Mouse (Mus musculus) megakaryocyte progenitor cell, adult 5-6 weeks (primary cell): Measurements from ENCODE around the gene Zbtb9. TPM values are rescaled to one million over a fixed set of nuclear protein-coding genes. Genes with fewer than 3 reads are reported as not detected.

Experiments used
- ATAC-seq: replicated peaks from 2 replicates; pipeline ENCODE4 v1.8.0; 2016; ENCODE audit warnings: mild to moderate bottlenecking, moderate TSS enrichment, inconsistent platforms; ENCODE audit not compliant: poor library complexity
- total RNA-seq, 2 experiments: library from RNA; stranded (forward) in 1 of 2; stranded (reverse) in 1 of 2; fragments of 157-497, 149-512 nt in 1 of 2; fragments of 200-1000 nt in 1 of 2; gene quantifications; 2 replicates each; pipeline versions ENCODE4 v1.2.3 to v1.2.4; 2015 to 2017

The Zbtb9 gene
- total RNA-seq, 2 experiments from 2014 or later: 5.3 to 16.3 TPM

DNA sequence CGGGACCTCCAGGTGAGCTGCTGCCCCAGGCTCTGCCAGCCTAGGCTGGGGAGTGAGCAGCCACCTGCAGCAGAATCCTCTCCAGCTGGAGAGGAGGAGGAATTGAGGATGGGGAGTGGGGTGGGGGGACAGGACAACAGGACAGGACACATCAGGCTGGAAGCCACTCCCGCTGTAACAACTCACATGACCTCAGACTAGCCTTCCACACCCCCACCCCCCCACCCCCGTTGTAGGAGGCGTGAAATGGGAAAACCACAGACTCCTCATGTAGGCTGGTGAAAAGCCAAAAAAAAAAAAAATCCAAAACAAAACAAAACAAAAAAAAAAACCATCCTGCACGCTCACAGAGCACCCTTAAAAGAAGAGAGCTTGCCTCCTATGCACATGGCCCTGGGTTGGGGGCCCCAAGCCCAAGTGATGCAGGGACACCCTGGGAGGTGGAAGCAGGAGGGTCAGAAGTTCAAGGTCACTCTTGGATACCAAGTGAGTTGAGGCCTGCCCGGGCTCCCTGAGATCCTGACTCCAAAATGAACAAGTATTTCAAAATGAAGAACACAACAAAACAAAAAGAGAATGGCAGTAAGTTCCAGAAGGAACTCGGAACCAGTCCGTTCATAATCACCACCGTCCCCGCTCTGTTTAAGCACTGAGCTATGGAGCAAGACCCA lies 66.6 kb downstream of the Zbtb9 start:
- no peak for ATAC-seq

DNA sequence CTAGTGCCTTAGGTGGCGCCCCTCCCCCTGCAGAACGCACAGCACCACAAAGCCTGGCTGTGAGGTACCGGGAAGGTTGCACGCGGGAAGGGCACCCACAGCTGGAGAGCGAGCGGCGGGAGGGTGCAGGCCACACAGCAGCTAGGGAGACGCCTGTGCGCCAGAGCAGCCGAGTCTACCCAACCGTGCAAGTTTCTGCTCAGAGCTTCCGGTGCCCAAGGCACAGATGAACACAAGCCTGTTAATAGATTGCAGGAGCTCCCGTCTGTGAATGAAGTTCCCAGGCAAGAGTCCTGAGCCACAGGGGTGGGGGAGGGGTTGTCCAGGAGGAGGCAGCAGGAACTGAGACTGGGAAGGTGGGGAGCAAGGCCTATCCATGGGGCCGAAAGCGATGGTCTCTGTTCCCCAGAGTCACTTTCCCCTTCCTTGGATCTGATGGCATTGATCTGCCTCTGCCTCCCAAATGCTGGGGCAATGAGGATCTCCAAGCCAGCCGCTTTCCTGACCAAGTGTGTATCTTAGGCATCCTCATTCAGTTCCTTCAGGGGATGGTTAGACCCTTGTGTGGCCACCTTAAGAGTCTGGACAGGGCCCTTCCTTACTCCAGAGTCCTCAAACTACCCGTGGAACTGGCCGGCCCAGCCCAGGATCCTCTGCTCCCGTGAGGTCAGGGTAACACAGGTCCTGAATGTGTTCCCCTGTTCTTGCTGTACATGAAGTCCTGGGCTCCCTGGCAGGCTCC lies 67.5 kb downstream of the Zbtb9 start:
- ATAC-seq: no peak

DNA sequence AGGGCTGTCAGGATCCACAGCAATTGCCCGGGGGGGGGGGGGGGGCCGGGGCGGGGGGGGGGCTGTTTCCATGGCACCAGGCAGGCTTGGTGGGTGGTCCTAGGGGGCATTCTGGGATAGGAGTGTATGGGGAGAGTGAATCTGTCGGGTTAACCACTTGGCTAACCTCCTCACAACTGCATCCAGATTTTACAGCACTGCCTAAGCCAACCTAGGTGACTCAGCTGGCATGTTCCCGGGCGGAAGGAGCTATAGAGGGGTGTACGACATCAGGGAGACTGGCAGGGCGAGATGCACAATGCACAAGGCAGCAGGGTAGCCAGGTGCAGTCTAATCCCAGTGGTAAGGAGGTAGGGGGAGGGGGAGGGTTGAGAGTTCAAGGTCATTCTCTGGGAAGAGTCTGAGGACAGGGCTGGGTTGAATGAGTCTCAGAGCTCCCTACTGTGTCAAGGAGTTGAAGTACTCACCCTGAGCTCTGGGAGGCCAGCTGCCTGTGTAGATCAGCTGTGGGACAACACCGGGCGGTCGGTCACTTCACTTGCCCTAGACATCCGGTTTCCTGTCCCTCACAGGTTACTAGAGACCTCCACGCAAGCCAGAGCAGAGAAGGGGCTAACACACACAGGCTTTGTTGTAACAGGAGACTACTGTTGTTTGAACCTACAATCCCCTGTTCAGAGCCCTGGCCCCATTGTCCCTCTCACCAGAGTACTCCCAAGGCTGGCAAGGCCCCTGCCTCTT lies 68.2 kb downstream of the Zbtb9 start:
- no peak for ATAC-seq

DNA sequence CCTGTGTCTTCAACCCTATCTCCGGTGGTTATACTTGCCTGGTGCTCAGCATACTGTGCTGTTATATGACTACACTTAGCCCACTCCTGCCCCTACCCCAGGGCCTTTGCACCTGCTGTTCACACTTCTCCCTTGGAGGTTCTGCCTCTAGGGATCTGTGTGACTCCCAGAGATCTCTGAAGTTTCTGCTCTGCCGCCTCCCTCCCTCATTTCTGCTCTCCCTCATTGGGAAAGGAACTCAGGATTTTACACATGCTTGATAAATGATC lies 68.8 kb downstream of the Zbtb9 start:
- ATAC-seq: no peak

DNA sequence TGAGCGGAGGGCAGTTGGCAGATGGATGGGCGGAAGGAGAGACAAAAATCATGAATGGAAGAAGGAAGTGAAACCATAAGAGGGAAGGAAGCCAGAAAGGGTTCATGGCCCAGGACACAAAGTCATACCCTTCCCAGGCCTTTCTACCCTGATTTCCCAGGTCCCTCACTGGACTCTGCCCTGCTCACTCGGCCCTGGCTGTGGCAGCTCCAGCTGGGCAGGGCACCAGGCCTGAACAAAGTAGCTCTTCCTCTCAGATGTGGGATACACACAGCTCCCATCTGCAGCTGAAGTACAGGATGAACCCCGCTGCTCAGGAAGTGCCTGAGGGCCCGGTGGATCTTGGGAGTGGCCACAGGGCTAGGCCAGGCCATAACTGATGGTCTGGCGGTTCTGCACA lies 69.9 kb downstream of the Zbtb9 start:
- ATAC-seq: peak; percentile 48

DNA sequence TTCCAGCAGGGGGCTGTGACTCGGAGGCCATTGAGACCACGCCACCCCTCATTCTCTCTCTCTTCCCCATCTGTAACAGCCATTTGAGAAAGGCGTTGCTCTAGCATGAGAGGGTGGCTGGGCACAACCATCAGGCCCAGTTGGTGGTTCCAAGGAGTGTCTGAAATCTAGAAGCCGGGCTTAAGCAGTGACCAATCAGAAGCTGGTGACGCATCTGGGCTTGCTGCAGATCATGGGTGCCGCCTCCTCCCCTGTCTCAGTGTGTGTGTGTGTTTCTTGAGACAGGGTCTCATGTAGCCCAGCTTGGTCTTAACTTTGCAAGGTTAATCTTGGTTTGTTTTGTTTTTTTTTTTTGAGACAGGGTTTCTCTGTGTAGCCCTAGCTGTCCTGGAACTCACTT lies 72.2 kb downstream of the Zbtb9 start:
- no peak for ATAC-seq

DNA sequence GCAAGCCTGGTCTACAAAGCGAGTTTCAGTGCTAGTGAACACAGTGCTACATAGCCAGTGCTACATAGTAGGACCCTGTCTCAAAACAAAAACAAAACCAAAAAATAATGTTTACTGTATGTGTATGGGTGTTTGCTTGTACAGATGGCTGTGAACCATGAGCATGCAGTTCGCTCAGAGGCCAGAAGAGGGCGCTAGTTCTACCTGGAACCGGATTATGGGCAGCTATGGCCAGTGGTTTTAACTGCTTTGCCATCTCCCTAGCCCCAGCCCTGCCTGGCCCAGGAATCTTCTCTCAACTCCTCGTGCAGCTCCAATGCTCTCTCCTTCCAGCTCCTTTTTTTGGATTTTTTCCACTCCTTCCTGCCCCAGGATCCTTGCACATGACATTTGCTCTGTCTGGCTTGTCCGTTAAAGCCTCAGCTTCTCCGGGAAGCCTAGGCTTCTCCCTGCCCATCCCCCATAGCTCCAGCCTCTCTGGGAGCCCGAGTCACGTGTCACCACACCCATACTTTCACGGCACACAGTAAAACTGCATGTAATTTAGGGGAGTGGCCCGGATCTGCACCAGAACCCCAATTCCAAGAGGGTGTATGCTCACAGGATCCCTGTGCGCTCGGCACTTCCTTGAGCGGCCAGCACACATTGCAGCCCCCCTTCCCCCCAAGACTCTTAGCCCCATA lies 74.9 kb downstream of the Zbtb9 start:
- ATAC-seq: peak; percentile 36; the same call in 1 of the 2 replicates

DNA sequence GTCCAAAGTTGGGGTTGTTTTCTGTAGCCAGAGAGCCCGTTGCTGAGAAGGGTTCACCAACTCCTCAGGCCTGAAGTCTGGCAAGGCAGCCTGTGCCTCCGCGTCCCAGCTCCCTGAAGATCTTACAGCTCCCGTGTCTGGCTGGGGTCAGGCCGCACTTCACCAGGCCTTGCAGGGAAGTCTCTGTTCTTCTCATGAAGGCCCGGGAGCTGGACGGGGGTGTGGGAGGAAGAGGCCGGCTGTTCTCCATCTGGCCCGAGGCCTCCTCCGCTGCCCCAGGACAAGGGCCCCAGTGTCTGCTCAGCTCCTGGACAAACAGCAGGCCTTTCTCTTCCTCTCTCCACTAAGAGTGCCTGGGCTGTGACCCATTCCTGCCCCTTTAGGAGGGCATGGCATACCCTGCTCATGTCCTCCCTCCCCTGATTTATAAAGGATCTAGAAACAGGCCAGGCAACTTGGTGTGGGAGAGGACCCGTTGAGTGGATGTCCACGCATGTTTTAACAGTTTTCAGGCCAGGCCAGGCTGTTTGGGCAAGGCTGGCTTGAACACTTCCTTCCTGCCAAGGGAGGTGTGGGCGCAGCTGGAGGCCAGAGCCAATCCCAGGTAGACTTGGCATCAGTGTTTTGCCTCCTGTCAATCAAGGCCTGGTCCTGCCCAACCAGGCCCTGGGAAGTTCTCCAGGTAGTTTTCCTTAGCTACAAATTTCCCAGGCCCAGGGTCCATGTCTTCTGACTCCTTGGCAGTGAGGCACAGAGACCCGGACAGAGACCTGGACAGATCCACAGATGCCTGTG lies 75.7 kb downstream of the Zbtb9 start:
- no peak for ATAC-seq

DNA sequence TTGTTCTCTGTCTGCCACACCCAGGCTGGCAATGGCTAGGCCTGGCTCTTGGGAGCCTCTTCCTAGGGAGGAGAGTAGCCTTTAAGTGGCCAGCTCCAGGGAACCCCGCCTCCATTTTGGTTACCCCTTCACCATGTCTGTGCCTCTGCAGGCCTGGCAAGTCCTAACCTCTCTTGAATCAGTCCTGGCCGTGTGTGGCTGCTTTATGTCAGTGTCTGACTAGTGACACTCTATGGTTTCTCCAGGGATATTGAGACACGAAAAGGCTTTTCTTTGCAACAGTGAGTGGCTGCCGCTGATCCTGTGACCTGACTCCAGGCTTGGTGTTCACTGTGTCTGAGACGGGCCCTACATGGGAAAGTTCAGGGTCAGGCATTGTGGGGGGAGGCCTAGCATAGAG lies 77.9 kb downstream of the Zbtb9 start:
- ATAC-seq: no peak

DNA sequence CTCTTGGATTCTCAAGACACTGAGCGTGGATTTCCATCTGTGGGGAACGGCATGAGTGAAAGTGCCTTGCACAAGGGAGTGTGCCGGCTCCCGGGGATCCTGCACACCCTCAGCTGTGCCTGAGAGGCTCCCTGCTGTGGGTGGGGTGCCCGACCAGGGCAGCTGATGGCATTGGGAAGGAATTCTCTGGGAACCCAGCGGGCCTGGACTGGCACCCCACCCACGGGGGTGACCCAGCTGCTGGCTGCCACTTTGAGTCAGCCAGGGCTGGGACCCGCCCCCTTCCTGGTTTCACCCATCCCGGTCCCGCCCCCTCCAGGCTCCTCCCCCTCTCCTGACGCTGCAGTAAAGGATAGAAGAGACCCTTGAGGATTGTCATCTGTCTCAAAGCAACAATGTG lies 78.5 kb downstream of the Zbtb9 start:
- peak; percentile 63 for ATAC-seq

DNA sequence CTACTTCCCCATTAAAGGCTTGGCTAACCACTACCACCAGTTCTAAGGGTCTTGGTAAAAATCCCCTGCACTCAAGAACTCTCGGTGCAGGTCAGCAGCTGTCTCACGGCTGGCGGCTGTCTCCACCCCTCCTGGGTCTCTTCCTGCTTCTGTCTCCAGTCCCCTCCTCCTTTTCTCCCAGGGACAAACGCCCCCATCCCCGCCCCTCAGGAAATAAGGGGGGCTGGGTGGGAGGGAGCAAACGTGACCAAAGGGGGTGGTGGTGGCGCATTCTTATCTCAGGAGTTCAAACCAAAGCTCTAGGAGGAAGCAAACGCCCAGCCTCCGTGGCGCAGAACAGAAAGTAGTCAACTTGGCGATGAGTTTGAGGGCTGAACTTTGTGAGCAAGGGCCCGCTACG lies 83.2 kb downstream of the Zbtb9 start:
- peak; percentile 69 for ATAC-seq

DNA sequence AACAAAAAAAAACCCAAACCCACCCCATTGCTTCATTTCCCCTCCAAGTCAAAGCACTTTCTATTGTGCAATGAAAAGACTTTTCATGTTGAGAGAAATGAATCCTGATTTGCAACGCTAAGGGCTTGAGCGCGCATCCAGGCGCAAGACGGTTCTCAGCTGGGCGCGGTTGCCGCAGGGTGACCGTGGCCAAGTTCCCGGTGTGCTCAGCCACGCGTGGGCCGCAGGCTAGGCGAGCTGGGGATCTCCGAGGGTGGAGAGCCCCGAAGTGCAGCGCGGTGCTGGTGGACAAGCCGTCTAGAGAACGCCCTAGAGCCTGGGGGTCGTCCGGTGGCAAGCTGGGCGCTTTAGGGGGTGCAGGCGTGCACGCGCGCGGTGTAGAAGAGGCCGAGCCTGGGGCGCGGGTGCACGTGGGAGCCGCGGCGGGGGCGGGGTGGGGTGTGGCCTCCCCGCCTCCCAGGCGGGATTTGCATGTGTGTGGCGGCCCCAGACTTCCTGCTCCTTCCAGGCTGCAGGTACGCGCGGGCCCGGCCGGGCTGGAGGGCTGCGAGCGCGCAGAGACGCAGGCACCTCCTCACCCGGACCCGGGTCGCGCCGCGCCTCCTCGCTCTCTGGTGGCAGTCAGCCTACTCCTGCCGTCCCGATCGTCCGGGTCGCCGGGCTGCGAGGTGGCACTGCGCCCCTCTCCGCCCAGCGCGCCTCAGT lies 84.0 kb downstream of the Zbtb9 start, which contains the start of gene Itpr3:
Gene Itpr3, plus strand, starts transcription at position 493 of the 705 bp plus-strand sequence.
- peak; percentile 66 for ATAC-seq

DNA sequence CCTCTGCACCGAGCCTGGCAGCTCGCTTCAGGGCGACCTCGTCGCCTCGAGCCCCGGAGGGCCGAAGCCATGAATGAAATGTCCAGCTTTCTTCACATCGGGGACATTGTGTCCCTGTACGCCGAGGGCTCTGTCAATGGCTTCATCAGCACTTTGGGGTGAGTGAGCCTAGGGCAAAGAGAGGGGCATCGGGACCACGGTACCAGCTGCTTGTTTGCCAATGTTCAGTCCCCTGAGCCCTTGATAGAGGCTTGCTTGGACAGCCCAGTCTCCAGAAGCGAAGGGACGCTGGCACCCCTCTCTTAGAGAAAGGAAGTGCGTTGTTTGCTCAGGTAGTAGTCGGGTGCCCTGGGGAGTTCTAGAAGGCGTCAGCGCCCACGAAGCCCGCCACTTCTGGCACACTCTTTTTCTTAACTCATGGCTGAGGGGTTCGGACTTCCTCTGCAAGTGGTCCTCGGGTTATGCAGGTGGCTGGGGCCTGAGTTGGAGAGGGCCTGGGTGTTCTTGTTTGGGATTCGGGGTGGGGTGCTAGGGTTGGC lies 84.6 kb downstream of the Zbtb9 start:
- ATAC-seq: no peak

Other genes starting within 250 kb of the Zbtb9 start
- gene Bnip1, start 192.1 kb upstream of the Zbtb9 start, total RNA-seq (2015): 38.2 and 42.5 TPM in 2 replicates
- gene Bnip1, start 192.1 kb upstream of the Zbtb9 start, total RNA-seq (2017): 47.6 and 48.6 TPM in 2 replicates
- not detected in 2 replicates for gene Nkx2-5, start 128.2 kb upstream of the Zbtb9 start, total RNA-seq (2015)
- not detected in 2 replicates for gene Nkx2-5, start 128.2 kb upstream of the Zbtb9 start, total RNA-seq (2017)
- gene Kifc5b, start 56.1 kb upstream of the Zbtb9 start, total RNA-seq (2015): 2.6 and 4.6 TPM in 2 replicates
- 13.8 and 16.0 TPM in 2 replicates for gene Kifc5b, start 56.1 kb upstream of the Zbtb9 start, total RNA-seq (2017)
- 2.1 TPM in 2 replicates for gene Phf1, start 40.1 kb upstream of the Zbtb9 start, total RNA-seq (2015)
- gene Phf1, start 40.1 kb upstream of the Zbtb9 start, total RNA-seq (2017): 3.5 and 4.6 TPM in 2 replicates
- 181 and 216 TPM in 2 replicates for gene Cuta, start 33.6 kb upstream of the Zbtb9 start, total RNA-seq (2015)
- 75.8 and 82.9 TPM in 2 replicates for gene Cuta, start 33.6 kb upstream of the Zbtb9 start, total RNA-seq (2017)
- 5.3 and 11.6 TPM in 2 replicates for gene Syngap1, start 31.9 kb upstream of the Zbtb9 start, total RNA-seq (2015)
- 3.6 TPM in 2 replicates for gene Syngap1, start 31.9 kb upstream of the Zbtb9 start, total RNA-seq (2017)
- 130 and 135 TPM in 2 replicates for gene Bak1, start 55.8 kb downstream of the Zbtb9 start, total RNA-seq (2015)
- gene Bak1, start 55.8 kb downstream of the Zbtb9 start, total RNA-seq (2017): 63.3 and 68.7 TPM in 2 replicates
- gene Itpr3, start 84.1 kb downstream of the Zbtb9 start, total RNA-seq (2015): 3.4 and 3.6 TPM in 2 replicates
- 5.3 and 6.2 TPM in 2 replicates for gene Itpr3, start 84.1 kb downstream of the Zbtb9 start, total RNA-seq (2017)
- 134 and 138 TPM in 2 replicates for gene Uqcc2, start 160.7 kb downstream of the Zbtb9 start, total RNA-seq (2015)
- 154 and 170 TPM in 2 replicates for gene Uqcc2, start 160.7 kb downstream of the Zbtb9 start, total RNA-seq (2017)
- gene Ip6k3, start 194.6 kb downstream of the Zbtb9 start, total RNA-seq (2015): not detected in 2 replicates
- not detected in 2 replicates for gene Ip6k3, start 194.6 kb downstream of the Zbtb9 start, total RNA-seq (2017)
- gene Lemd2, start 231.3 kb downstream of the Zbtb9 start, total RNA-seq (2015): 12.1 and 13.0 TPM in 2 replicates
- gene Lemd2, start 231.3 kb downstream of the Zbtb9 start, total RNA-seq (2017): 21.4 and 21.8 TPM in 2 replicates